Mouse (Mus musculus) urinary bladder, adult 2 months (tissue): Measurements from ENCODE around the gene Unc79. TPM values are rescaled to one million over a fixed set of nuclear protein-coding genes. Genes with fewer than 3 reads are reported as not detected.
A peak's percentile ranks its signal among the peaks of the same experiment; 100 is the strongest.

Experiments used
- DNase-seq: peaks from one replicate; pipeline ENCODE4 v3.0.0; 2022; ENCODE audit warnings: low spot score
- polyA plus RNA-seq: library from polyadenylated mRNA; depleted of rRNA; stranded (reverse); fragments of >200 nt; gene quantifications from 2 replicates; pipeline ENCODE4 v1.2.3, GENCODE M21; 2012

Unc79 gene
- polyA plus RNA-seq, 1 experiment, result 0.14 TPM

DNA sequence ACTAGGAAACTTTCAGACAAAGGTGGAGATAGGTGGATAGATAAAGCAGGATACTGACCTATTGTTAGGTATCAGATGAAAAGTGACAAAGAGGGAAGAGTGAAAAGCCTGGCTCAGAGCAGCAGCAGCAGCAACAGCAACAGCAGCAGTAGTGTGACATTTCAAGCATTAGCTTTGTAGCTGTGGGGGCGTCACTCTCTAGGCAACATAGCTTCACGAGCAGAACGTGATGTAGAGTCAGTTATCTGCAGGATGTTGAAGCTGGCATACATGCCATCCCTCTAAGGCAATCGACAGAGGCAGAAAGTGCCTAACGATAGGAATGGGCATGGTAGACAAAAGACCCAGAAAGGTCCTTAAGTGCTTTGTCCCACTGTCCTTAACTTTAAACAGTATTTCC is 173.3 kb downstream of the Unc79 start:
- no peak for DNase-seq

DNA sequence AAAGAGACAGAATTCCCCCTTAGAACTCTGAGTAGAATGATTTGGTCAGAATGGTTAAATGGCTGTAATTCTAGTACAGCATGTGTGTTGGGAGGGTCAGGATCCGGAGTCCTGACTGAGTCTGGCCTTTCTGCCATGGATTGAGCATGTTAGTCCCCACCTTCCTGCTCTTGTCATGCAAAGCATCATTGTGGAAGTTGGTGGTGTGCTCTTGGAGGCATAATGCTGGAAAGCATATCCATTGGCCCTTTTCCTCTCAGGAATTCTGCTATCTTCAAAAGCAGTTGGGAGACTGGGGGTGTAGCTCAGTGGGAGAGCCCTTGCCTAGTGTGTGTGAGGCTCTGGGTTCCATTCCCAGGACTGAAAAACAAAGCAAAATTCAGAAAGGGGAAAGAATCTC is 175.2 kb downstream of the Unc79 start:
- DNase-seq, result no peak

DNA sequence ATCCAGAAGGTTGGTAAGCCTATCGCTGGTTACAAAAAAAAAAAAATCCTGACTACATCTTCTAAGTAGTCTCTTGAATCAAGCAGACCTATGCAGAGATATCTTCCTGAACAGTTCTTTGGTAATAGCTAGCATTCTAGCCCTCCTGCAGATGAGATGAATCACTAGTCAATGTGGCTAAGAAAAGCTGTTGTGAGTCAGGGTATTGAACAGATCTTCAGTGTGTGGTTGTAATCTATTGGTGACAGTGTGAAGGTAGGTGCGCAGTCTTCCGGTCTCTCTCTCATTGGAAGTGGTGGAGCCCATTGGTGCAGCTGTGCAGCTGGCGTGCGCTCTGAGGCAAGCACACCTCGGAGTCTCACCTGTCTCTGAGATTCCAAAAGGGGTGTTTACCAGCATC is 180.3 kb downstream of the Unc79 start:
- no peak for DNase-seq

GRCm38 (mm10) chr12:103129395-103130248 is 181.0 kb downstream of the Unc79 start:
- DNase-seq, result no peak

- DNase-seq, result no peak
These were observed 182.8 kb downstream of the Unc79 start for GRCm38 (mm10) chr12:103131419-103131818.

DNA sequence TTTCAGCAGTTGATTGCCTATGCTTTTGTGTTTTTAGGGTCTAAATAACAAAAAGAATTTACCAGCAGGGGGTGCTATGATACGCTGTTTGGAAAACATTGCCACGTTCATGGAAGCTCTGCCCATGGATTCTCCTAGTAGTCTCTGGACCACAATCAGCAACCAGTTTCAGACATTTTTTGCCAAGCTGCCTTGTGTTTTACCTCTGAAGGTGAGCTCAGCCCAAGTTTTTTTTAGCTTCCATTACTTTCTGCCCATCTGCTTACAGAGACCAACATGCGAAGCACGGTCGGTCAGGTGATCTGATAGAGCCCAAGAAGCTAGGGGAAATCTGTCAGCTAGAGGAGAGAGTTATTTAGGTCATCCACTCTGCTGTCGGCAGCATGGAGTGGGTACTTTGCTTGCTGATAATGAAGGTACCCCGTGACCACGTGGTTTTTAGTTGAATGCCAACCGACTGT is 193.9 kb downstream of the Unc79 start:
- DNase-seq, result no peak

DNA sequence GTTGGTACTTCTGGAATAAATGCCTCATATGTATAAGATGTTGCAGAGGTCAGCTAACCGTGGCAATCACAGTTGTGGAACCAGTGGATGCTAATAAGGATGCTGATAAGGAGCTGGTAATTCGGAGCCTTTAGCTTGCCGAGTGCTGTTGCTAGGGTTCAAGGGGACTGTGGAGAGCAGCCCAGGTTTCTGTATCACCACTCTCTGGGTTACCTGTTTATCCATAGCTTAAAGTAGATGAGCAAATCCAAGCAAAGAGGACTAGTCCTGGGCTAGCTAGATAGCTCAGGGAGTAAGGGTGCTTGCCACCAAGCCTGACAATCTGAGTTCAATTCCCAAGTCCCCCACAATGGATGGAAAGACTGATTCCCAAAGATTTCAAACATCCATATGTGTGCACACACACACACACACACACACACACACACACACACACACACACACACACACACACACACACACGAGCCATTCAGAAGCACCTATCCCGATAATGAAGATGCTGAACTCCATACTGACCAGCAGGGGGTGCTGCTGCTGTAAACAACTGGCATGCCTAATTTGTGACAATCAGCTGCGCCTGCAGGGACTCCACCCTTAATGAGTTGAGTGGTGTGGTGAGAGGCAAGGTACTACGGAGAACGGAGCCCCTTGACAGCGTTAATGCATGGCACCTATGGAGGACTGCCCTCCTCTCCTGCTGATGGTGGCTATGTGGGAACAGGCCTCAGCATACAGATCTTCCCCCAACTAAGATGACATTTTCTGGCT is 195.3 kb downstream of the Unc79 start:
- DNase-seq, result peak; percentile 29

DNA sequence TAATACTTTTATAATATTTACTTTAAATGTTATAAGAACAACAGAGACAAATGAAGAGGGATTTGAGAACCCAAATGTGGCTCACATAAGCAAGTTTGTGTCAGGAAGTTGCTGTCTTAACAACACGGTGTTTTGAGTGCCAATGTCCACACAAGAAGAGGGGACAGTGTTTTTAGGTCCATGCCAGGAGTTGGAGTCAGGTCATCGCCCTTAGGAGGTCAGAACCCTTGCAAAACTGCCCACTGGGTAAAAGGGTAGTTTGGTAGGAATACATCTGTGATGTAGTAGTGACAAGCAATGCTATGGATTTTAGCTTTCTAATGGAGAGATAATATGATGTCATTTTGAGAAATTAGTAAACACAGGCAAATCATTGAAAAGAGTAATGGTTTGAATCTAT is 201.6 kb downstream of the Unc79 start:
- no peak for DNase-seq

GRCm38 (mm10) chr12:103154927-103155326 is 206.3 kb downstream of the Unc79 start:
- DNase-seq, result no peak

GRCm38 (mm10) chr12:103155406-103155805 is 206.7 kb downstream of the Unc79 start:
- DNase-seq, result no peak

DNA sequence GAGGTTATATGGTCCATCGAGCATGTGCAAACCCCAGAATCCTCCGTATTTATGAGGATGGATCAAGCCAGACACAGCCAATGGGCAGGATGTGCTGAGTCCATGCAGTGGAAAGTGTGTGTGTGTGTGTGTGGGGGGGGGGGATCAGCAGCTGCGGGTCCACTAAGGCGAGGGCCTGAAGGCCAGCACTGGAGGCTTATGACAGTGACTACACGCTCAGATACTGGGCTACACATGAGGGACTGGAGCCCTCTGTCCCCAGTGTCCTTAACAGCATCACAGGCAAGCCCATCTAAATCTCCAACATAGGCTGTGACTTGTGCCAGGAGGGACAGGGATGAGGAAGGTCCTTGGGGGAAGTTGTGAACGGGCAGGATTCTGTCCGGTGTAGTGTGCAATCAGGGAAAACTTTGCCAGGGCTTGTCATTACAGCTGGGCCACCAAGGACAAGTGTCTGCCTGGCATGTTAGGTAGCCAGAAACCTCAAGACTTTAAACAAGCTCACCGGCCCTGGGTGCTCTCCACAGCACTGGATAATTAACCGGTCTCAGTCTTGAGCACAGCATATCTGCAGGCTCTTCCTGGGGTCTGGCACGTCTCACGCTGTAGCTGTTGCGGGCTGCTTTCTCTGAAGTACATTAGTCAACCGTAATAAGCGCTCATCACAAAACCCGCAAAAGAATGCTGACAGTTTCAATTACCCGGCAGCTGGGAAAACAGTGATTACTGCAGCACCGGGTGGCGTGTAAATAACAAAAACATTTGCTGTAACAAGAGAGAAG is 208.7 kb downstream of the Unc79 start:
- no peak for DNase-seq

GRCm38 (mm10) chr12:103159016-103159415 is 210.4 kb downstream of the Unc79 start:
- no peak for DNase-seq

DNA sequence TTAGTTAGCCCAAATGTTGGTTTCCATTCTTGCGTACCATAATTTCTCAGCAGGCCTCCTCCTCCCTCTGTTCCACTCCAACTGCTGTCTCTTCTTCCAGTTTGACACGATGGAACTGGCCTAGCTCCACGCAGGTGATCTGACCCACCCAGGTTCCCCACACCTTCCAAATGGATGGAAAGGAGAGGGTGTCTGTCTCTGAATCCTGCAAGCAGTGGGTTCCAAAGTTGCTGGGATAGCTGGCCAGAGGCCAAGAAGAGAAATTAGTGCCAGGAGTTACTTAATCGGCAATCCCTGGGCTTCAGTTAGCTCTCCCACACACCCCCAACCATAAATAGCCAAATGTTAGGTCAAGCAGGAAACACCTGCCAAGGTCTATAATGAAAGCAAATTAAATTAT is 212.1 kb downstream of the Unc79 start:
- DNase-seq, result no peak

DNA sequence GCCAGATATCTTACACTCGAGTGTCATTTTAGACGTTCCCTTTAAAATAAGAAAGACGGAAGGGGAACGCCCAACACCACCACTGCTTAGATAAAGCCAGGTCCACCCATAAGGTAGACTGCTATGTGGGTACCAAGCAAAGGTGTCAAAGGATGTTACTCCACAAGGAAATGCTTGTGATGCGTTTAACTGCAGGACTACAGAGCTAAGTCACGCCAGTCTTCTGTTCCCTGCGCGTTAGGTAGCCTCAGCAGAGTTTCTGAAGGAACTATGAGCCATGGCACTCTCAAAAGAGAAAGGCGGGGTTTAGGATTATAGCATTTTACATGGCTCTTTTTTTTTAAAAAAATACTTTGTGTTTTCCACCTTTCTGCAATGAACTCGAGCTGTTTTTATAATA is 214.9 kb downstream of the Unc79 start:
- DNase-seq, result no peak

- no peak for DNase-seq
These were observed 215.7 kb downstream of the Unc79 start for GRCm38 (mm10) chr12:103164101-103165030.

GRCm38 (mm10) chr12:103168892-103169291 is 220.2 kb downstream of the Unc79 start:
- no peak for DNase-seq

DNA sequence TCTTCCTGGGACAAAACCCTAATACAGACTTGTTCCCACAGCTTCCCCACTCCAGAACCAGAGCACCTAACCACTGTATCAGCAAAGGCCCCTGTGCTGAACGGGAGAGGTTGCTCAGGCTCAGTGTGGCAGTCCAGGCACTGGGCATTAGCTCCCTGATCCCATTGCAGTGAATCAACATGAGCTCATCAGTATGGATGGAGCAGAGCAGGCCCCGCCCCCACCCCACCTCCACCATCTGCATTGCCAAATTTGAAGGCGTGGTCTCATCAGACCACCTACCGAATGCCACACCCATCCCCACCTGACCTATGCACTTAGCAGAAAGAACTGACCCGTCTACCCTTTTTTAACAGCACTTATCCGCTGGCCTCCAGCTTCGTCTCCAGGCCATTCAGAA is 234.4 kb downstream of the Unc79 start:
- no peak for DNase-seq

DNA sequence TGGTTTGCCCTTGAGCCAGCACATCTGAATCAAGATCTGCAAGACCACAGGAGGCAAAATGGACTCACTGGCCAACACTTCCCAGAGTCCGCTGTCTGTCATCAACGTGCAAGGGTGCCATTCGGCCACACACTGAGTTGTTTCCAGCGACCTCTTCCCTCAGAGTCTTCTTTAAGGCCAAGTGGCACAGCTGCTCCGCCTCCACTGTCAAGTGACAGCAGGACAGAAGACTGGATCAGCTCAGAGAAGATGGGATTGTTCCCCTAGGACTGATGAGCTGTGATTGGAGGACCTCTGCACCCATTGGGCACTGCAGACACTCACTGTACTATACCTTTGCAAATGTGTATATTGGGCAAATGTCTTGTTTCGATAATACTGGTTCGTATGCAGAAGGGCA is 238.4 kb downstream of the Unc79 start:
- no peak for DNase-seq

DNA sequence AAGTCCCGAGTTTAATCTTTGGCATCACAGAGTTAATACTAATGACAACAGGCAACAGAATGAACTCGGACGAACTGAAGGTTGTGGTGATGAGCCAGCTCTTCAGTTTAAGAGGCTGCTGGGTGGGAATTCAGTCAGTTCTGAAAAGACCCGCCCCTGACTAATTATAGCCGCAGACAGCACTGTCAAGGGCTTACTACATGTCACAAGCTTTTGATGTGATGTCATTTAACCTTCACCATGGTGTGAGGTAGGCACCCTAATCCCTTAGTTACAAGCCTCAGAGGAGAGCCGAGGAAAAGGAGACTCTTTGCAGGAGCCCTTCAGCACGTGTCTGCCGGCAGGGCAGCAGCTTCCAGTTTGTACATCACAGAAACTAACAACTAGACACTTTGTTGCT is 239.6 kb downstream of the Unc79 start:
- no peak for DNase-seq

GRCm38 (mm10) chr12:103189771-103190170 is 241.1 kb downstream of the Unc79 start:
- no peak for DNase-seq

- no peak for DNase-seq
These were observed 244.3 kb downstream of the Unc79 start for GRCm38 (mm10) chr12:103192996-103193395.
